Mouse (Mus musculus): ENCODE data around the gene Elf3.
"Not testable (repeated sequence)": the region's sequence is repeated elsewhere in the genome, so short reads cannot be mapped to it uniquely, and the experiment has no call there.

The Elf3 gene

GRCm38 (mm10) chr1:135258380-135259127 is at the start of gene Elf3:
Gene Elf3 (minus strand): TSS chr1:135258568.
- DNase-seq (ENCODE audit: low read depth, low spot score): no peak

GRCm38 (mm10) chr1:135290908-135291307 is 32.5 kb upstream of the Elf3 start:
- no peak for DNase-seq (ENCODE audit: low read depth, low spot score)

- DNase-seq (ENCODE audit: low read depth, low spot score): no peak
Measured at GRCm38 (mm10) chr1:135286311-135286710, 27.9 kb upstream of the Elf3 start.

GRCm38 (mm10) chr1:135283826-135284291 is 25.5 kb upstream of the Elf3 start, which contains the start of gene Rnpep:
Gene Rnpep (minus strand): TSS chr1:135284084.
- peak; percentile 77 for DNase-seq (ENCODE audit: low read depth, low spot score)

GRCm38 (mm10) chr1:135283287-135283825 is 25.0 kb upstream of the Elf3 start:
- DNase-seq (ENCODE audit: low read depth, low spot score): peak; percentile 57

- DNase-seq (ENCODE audit: low read depth, low spot score): peak; percentile 13
Measured at GRCm38 (mm10) chr1:135282536-135283286, 24.3 kb upstream of the Elf3 start.

- DNase-seq (ENCODE audit: low read depth, low spot score): no peak
Measured at GRCm38 (mm10) chr1:135281841-135282240, 23.5 kb upstream of the Elf3 start.

- no peak for DNase-seq (ENCODE audit: low read depth, low spot score)
Measured at GRCm38 (mm10) chr1:135280646-135281045, 22.3 kb upstream of the Elf3 start.

- DNase-seq (ENCODE audit: low read depth, low spot score): no peak
Measured at GRCm38 (mm10) chr1:135271371-135271770, 13.0 kb upstream of the Elf3 start.

GRCm38 (mm10) chr1:135267663-135268446 is 9.5 kb upstream of the Elf3 start:
- DNase-seq (ENCODE audit: low read depth, low spot score): peak; percentile 8

GRCm38 (mm10) chr1:135265834-135266233 is 7.5 kb upstream of the Elf3 start:
- no peak for DNase-seq (ENCODE audit: low read depth, low spot score)

- no peak for DNase-seq (ENCODE audit: low read depth, low spot score)
Measured at GRCm38 (mm10) chr1:135263316-135263715, 4.9 kb upstream of the Elf3 start.

- DNase-seq (ENCODE audit: low read depth, low spot score): no peak
Measured at GRCm38 (mm10) chr1:135262329-135262728, 4.0 kb upstream of the Elf3 start.

GRCm38 (mm10) chr1:135260931-135261330 is 2.6 kb upstream of the Elf3 start:
- DNase-seq (ENCODE audit: low read depth, low spot score): no peak

- DNase-seq (ENCODE audit: low read depth, low spot score): peak; percentile 86
Measured at GRCm38 (mm10) chr1:135259128-135259436, 714 bp upstream of the Elf3 start.

GRCm38 (mm10) chr1:135256299-135256698 is 2.1 kb downstream of the Elf3 start:
- DNase-seq (ENCODE audit: low read depth, low spot score): no peak

GRCm38 (mm10) chr1:135252854-135253253 is 5.5 kb downstream of the Elf3 start:
- no peak for DNase-seq (ENCODE audit: low read depth, low spot score)

- no peak for DNase-seq (ENCODE audit: low read depth, low spot score)
Measured at GRCm38 (mm10) chr1:135251405-135251804, 7.0 kb downstream of the Elf3 start.

- DNase-seq (ENCODE audit: low read depth, low spot score): no peak
Measured at GRCm38 (mm10) chr1:135250706-135251105, 7.7 kb downstream of the Elf3 start.

- no peak for DNase-seq (ENCODE audit: low read depth, low spot score)
Measured at GRCm38 (mm10) chr1:135248434-135248850, 9.9 kb downstream of the Elf3 start.

- DNase-seq (ENCODE audit: low read depth, low spot score): no peak
Measured at GRCm38 (mm10) chr1:135244014-135244413, 14.4 kb downstream of the Elf3 start.

- DNase-seq (ENCODE audit: low read depth, low spot score): not testable (repeated sequence)
Measured at GRCm38 (mm10) chr1:135240206-135240605, 18.2 kb downstream of the Elf3 start.

Data from CD4-positive, CD25-positive, alpha-beta regulatory T cell, adult 2 months (primary cell).